In genomic region chr4:109342783-109343485, GRCm38 (mm10) we compare ENCODE assay signal across 9 mouse cellular contexts.
DNase-seq lines count a peak whose midpoint lies in the region; ATAC-seq and TF ChIP-seq lines count a peak whose summit lies in the region.
"Had no signal": no experiment of that assay in that cellular context is flagged by ENCODE, and none has a peak within 500 bp of the region (broad histone marks: within the 10 kb centered on the region; RNA-seq: fewer than 3 reads in every experiment).

No protein-coding gene starts in this region.

- H3K4me3 ChIP-seq in liver, adult 2 months (ENCODE audit: insufficient read depth, low read depth, low read length): no peak overlapping the region
- H3K4me3 ChIP-seq in liver, embryonic 11.5 days (ENCODE audit: low read depth, low read length): no peak overlapping the region
- peak overlapping the region; percentile 39 for H3K4me3 ChIP-seq in hindbrain, embryonic 12.5 days
- peak overlapping the region; percentile 54 for H3K4me3 ChIP-seq in neural tube, embryonic 15.5 days (replicated peaks)
- H3K4me3 ChIP-seq: erythroblast, embryonic 14.5 days had no signal

- no peak overlapping the region for H3K9ac ChIP-seq in liver, adult 2 months (ENCODE audit: low read depth, low read length)
- no peak overlapping the region for H3K9ac ChIP-seq in liver, embryonic 11.5 days (ENCODE audit: low read depth, low read length)
- no peak overlapping the region for H3K9ac ChIP-seq in hindbrain, embryonic 12.5 days
- H3K9ac ChIP-seq in neural tube, embryonic 15.5 days (replicated peaks): peak overlapping the region; percentile 57

- ATAC-seq in liver, embryonic 11.5 days (replicated peaks; ENCODE audit: low FRiP score): no peak
- ATAC-seq in common myeloid progenitor, adult 5-6 weeks (replicated peaks; ENCODE audit: low read depth, poor library complexity, severe bottlenecking): 0 out of 2 replicates have a peak, but pooled peaks have one; percentile 42
- ATAC-seq in hindbrain, embryonic 12.5 days (ENCODE audit: low FRiP score): peak; percentile 89
- peak; percentile 94 for ATAC-seq in neural tube, embryonic 15.5 days (ENCODE audit: low FRiP score)

- DNase-seq in liver, adult 2 months (ENCODE audit: extremely low read depth, low read depth, low spot score): peak; percentile 44
- no peak for DNase-seq in liver, embryonic 11.5 days (ENCODE audit: low spot score)
- no peak for DNase-seq in urinary bladder, postnatal 4 days (ENCODE audit: low spot score in 2 of 2)
- no peak for DNase-seq in spleen, postnatal 4 days (ENCODE audit: low spot score in 2 of 2)
- DNase-seq in spleen, postnatal 10 days (ENCODE audit: low spot score in 2 of 2): no peak

- H3K9me3 ChIP-seq in liver, embryonic 11.5 days (ENCODE audit: control insufficient read depth, low read length): no peaks in the 10 kb centered on the region
- H3K9me3 ChIP-seq in hindbrain, embryonic 12.5 days (replicated peaks): no peaks in the 10 kb centered on the region
- no peaks in the 10 kb centered on the region for H3K9me3 ChIP-seq in neural tube, embryonic 15.5 days (replicated peaks)

- H3K27me3 ChIP-seq in liver, adult 2 months (ENCODE audit: control insufficient read depth, insufficient read depth, low read length): no peaks in the 10 kb centered on the region
- H3K27me3 ChIP-seq in liver, embryonic 11.5 days (replicated peaks; ENCODE audit: control insufficient read depth, insufficient read depth, low read length): no peaks in the 10 kb centered on the region
- H3K27me3 ChIP-seq in hindbrain, embryonic 12.5 days: no peaks in the 10 kb centered on the region
- H3K27me3 ChIP-seq in neural tube, embryonic 15.5 days (replicated peaks): no peaks in the 10 kb centered on the region

- 70% methylated on average over 4 of the region's 4 CpGs for WGBS in liver, adult 2 months
- 69% methylated on average over 4 of the region's 4 CpGs for WGBS in liver, embryonic 11.5 days
- WGBS in hindbrain, embryonic 12.5 days: 44% methylated on average over 4 of the region's 4 CpGs
- 29% methylated on average over 4 of the region's 4 CpGs for WGBS in neural tube, embryonic 15.5 days

- TF ChIP-seq CTCF in liver, adult 2 months (IDR thresholded peaks at IDR 0.05; ENCODE audit: low read depth, low read length): no peak

- no peaks in the 10 kb centered on the region for H3K79me2 ChIP-seq in liver, adult 2 months (ENCODE audit: control insufficient read depth, insufficient read depth, low read length)

- no peaks in the 10 kb centered on the region for H3K4me1 ChIP-seq in liver, adult 2 months (ENCODE audit: control insufficient read depth, insufficient read depth, low read length)
- no peaks in the 10 kb centered on the region for H3K4me1 ChIP-seq in liver, embryonic 11.5 days (replicated peaks; ENCODE audit: control insufficient read depth, insufficient read depth, low read length)
- H3K4me1 ChIP-seq in hindbrain, embryonic 12.5 days: no peaks in the 10 kb centered on the region
- peaks cover 8% of the 10 kb centered on the region; the same call in 1 of the 2 replicates for H3K4me1 ChIP-seq in neural tube, embryonic 15.5 days

- no peak overlapping the region for H3K27ac ChIP-seq in liver, adult 2 months (replicated peaks; ENCODE audit: insufficient read depth, low read depth, low read length)
- no peak overlapping the region for H3K27ac ChIP-seq in liver, embryonic 11.5 days (ENCODE audit: low read depth, low read length)
- peak overlapping the region; percentile 75 for H3K27ac ChIP-seq in hindbrain, embryonic 12.5 days
- H3K27ac ChIP-seq in neural tube, embryonic 15.5 days (replicated peaks): peak overlapping the region; percentile 80

- peaks cover 10% of the 10 kb centered on the region for H3K36me3 ChIP-seq in liver, adult 2 months (ENCODE audit: control insufficient read depth, insufficient read depth, low read length)
- peaks cover 2% of the 10 kb centered on the region; the same call in 1 of the 2 replicates for H3K36me3 ChIP-seq in liver, embryonic 11.5 days (ENCODE audit: control insufficient read depth, insufficient read depth, low read length)
- H3K36me3 ChIP-seq in hindbrain, embryonic 12.5 days: 0 out of 2 replicates have a peak, but pooled peaks cover 2% of the 10 kb centered on the region
- no peaks in the 10 kb centered on the region for H3K36me3 ChIP-seq in neural tube, embryonic 15.5 days

- TF ChIP-seq POLR2A in liver, adult 2 months (IDR thresholded peaks at IDR 0.05; ENCODE audit: extremely low read depth, insufficient read depth, low read length): no peak

- no peak overlapping the region for H3K4me2 ChIP-seq in liver, embryonic 11.5 days
- peak overlapping the region; percentile 30; the same call in 1 of the 2 replicates for H3K4me2 ChIP-seq in hindbrain, embryonic 12.5 days (replicated peaks)
- peak overlapping the region; percentile 38; the same call in 1 of the 2 replicates for H3K4me2 ChIP-seq in neural tube, embryonic 15.5 days

Comparison
In these comparisons a context has a peak if more than half of its experiments do, and no peak if none do; other contexts are left out.
1. H3K27ac ChIP-seq: peak in hindbrain, embryonic 12.5 days (single experiment) and neural tube, embryonic 15.5 days (single experiment); none in liver, adult 2 months (single experiment) and liver, embryonic 11.5 days (single experiment).
2. H3K4me3 ChIP-seq: peak in hindbrain, embryonic 12.5 days (single experiment) and neural tube, embryonic 15.5 days (single experiment); none in liver, adult 2 months (single experiment) and liver, embryonic 11.5 days (single experiment).